Mouse (Mus musculus) MEL (cell line): ENCODE data around the gene Ext2. TPM values are rescaled to one million over a fixed set of nuclear protein-coding genes. Genes with fewer than 3 reads are reported as not detected.

ENCODE experiments used
- DNase-seq: peaks from one replicate; pipeline ENCODE4 v3.0.0; 2011; ENCODE audit warnings: low read depth, low spot score
- H3K27ac ChIP-seq: 2 replicates; pipeline ENCODE4 v1.5.1; 2012; ENCODE audit warnings: low read depth, mild to moderate bottlenecking, control low read depth, low read length, moderate library complexity; ENCODE audit not compliant: control insufficient read depth
- H3K27me3 ChIP-seq, 2 experiments: fragments of 150-350 bp in 1 of 2; sonication (generic) in 1 of 2; 2 replicates each; pipeline ENCODE4 v1.6.1; 2012; ENCODE audit warnings: low read length in 2 of 2, mild to moderate bottlenecking in 2 of 2, improper control_type of control experiment in 1 of 2, moderate library complexity in 1 of 2; ENCODE audit not compliant: insufficient read depth in 2 of 2, control insufficient read depth in 1 of 2
- H3K36me3 ChIP-seq, 2 experiments: 2 replicates each; pipeline ENCODE4 v1.6.1; 2012 to 2014; ENCODE audit warnings: low read length in 2 of 2, improper control_type of control experiment in 1 of 2, inconsistent platforms in 1 of 2, mild to moderate bottlenecking in 1 of 2; ENCODE audit not compliant: insufficient read depth in 2 of 2, control insufficient read depth in 1 of 2
- H3K4me1 ChIP-seq, 2 experiments: fragments of 150-350 bp in 1 of 2; sonication (generic) in 1 of 2; 2 replicates each; pipeline ENCODE4 v1.6.1; 2012; ENCODE audit warnings: low read length in 2 of 2, improper control_type of control experiment in 1 of 2, mild to moderate bottlenecking in 1 of 2; ENCODE audit not compliant: insufficient read depth in 2 of 2, control insufficient read depth in 1 of 2
- H3K4me3 ChIP-seq, 2 experiments: fragments of 150-350 bp in 1 of 2; sonication (generic) in 1 of 2; 2 replicates each; pipeline ENCODE4 v1.5.1; 2012; ENCODE audit warnings: low read depth in 2 of 2, low read length in 2 of 2, mild to moderate bottlenecking in 2 of 2, moderate library complexity in 2 of 2, control low read depth in 1 of 2, improper control_type of control experiment in 1 of 2; ENCODE audit not compliant: control insufficient read depth in 1 of 2, insufficient read depth in 1 of 2
- H3K79me2 ChIP-seq: 2 replicates; pipeline ENCODE4 v1.6.1; 2012; ENCODE audit warnings: mild to moderate bottlenecking, low read length, moderate library complexity; ENCODE audit not compliant: control insufficient read depth, poor library complexity, insufficient read depth
- H3K9ac ChIP-seq: 2 replicates; pipeline ENCODE4 v1.6.1; 2012; ENCODE audit warnings: low read depth, mild to moderate bottlenecking, control low read depth, low read length, moderate library complexity; ENCODE audit not compliant: control insufficient read depth, poor library complexity, severe bottlenecking
- H3K9me3 ChIP-seq: fragments of 150-350 bp; sonication (generic); replicated peaks from 2 replicates; pipeline ENCODE4 v1.6.1; 2012; ENCODE audit warnings: mild to moderate bottlenecking, low read length, improper control_type of control experiment, moderate library complexity; ENCODE audit not compliant: insufficient read depth
- BHLHE40 ChIP-seq: IDR thresholded peaks from 2 replicates; pipeline ENCODE4 v1.6.1; 2012; ENCODE audit warnings: low read depth, mild to moderate bottlenecking, inconsistent platforms, low read length, improper control_type of control experiment, borderline replicate concordance
- CHD1 ChIP-seq: IDR thresholded peaks from 2 replicates; pipeline ENCODE4 v1.6.1; 2012; ENCODE audit warnings: low read depth, mild to moderate bottlenecking, inconsistent platforms, low read length, improper control_type of control experiment
- CHD2 ChIP-seq: IDR thresholded peaks from 2 replicates; pipeline ENCODE4 v1.6.1; 2011; ENCODE audit warnings: low read length, improper control_type of control experiment
- E2F4 ChIP-seq: IDR thresholded peaks from 2 replicates; pipeline ENCODE4 v1.6.1; 2011; ENCODE audit warnings: low read depth, low read length, improper control_type of control experiment, borderline replicate concordance
- ELF1 ChIP-seq: IDR thresholded peaks from 2 replicates; pipeline ENCODE4 v1.6.1; 2014; ENCODE audit warnings: low read depth, mild to moderate bottlenecking, inconsistent platforms, low read length, improper control_type of control experiment, moderate library complexity
- ETS1 ChIP-seq: IDR thresholded peaks from 2 replicates; pipeline ENCODE4 v1.6.1; 2012; ENCODE audit warnings: low read depth, mild to moderate bottlenecking, inconsistent platforms, low read length, improper control_type of control experiment, moderate library complexity
- GABPA ChIP-seq: IDR thresholded peaks from 2 replicates; pipeline ENCODE4 v1.6.1; 2012; ENCODE audit warnings: low read depth, mild to moderate bottlenecking, inconsistent platforms, low read length, improper control_type of control experiment, moderate library complexity
- JUND ChIP-seq: IDR thresholded peaks from 2 replicates; pipeline ENCODE4 v1.6.1; 2011; ENCODE audit warnings: low read depth, mild to moderate bottlenecking, improper control_type of control experiment, low read length
- KAT2A ChIP-seq: conservative IDR thresholded peaks from 2 replicates; pipeline ENCODE4 v1.6.1; 2012; ENCODE audit warnings: low read depth, low read length, improper control_type of control experiment, inconsistent platforms
- MAFK ChIP-seq: IDR thresholded peaks from 2 replicates; pipeline ENCODE4 v1.6.1; 2011; ENCODE audit warnings: low read depth, mild to moderate bottlenecking, low read length, improper control_type of control experiment, borderline replicate concordance
- MEF2A ChIP-seq: IDR thresholded peaks from 2 replicates; pipeline ENCODE4 v1.6.1; 2014; ENCODE audit warnings: low read depth, mild to moderate bottlenecking, inconsistent platforms, low read length, improper control_type of control experiment; ENCODE audit not compliant: poor library complexity, insufficient replicate concordance, severe bottlenecking; ENCODE audit errors: extremely low read depth
- MYB ChIP-seq: IDR thresholded peaks from 2 replicates; pipeline ENCODE4 v1.6.1; 2011; ENCODE audit warnings: mild to moderate bottlenecking, low read depth, low read length, improper control_type of control experiment
- MYC ChIP-seq: IDR thresholded peaks from 2 replicates; pipeline ENCODE4 v1.6.1; 2011; ENCODE audit warnings: low read depth, mild to moderate bottlenecking, low read length, improper control_type of control experiment, moderate library complexity
- NELFE ChIP-seq: IDR thresholded peaks from 2 replicates; pipeline ENCODE4 v1.6.1; 2011; ENCODE audit warnings: low read depth, low read length, improper control_type of control experiment
- POLR2A ChIP-seq, 2 experiments: IDR thresholded peaks; 2 replicates each; pipeline ENCODE4 v1.6.1; 2011 to 2012; ENCODE audit warnings: low read length in 2 of 2, mild to moderate bottlenecking in 2 of 2, control low read depth in 1 of 2, improper control_type of control experiment in 1 of 2, low read depth in 1 of 2, moderate library complexity in 1 of 2; ENCODE audit not compliant: control insufficient read depth in 1 of 2, insufficient read depth in 1 of 2, poor library complexity in 1 of 2
- POLR2AphosphoS2 ChIP-seq: IDR thresholded peaks from 2 replicates; pipeline ENCODE4 v1.6.1; 2011; ENCODE audit warnings: low read length, improper control_type of control experiment
- POLR2AphosphoS5 ChIP-seq: IDR thresholded peaks from 2 replicates; pipeline ENCODE4 v1.6.1; 2012; ENCODE audit warnings: low read depth, borderline replicate concordance, mild to moderate bottlenecking, inconsistent platforms, low read length, moderate library complexity, mixed read lengths
- RAD21 ChIP-seq: IDR thresholded peaks from 2 replicates; pipeline ENCODE4 v1.6.1; 2011; ENCODE audit warnings: mild to moderate bottlenecking, low read depth, low read length, improper control_type of control experiment
- SIN3A ChIP-seq: IDR thresholded peaks from 2 replicates; pipeline ENCODE4 v1.6.1; 2012; ENCODE audit warnings: low read length, improper control_type of control experiment, inconsistent platforms
- TBP ChIP-seq: IDR thresholded peaks from 2 replicates; pipeline ENCODE4 v1.8.0; 2011; ENCODE audit warnings: low read depth, low read length, improper control_type of control experiment
- USF1 ChIP-seq: IDR thresholded peaks from 2 replicates; pipeline ENCODE4 v1.6.1; 2014; ENCODE audit warnings: low read depth, mild to moderate bottlenecking, inconsistent platforms, low read length, improper control_type of control experiment, moderate library complexity
- USF2 ChIP-seq, 2 experiments: IDR thresholded peaks; 2 replicates each; pipeline ENCODE4 v1.6.1; 2011 to 2012; ENCODE audit warnings: improper control_type of control experiment in 2 of 2, low read length in 2 of 2, borderline replicate concordance in 1 of 2, inconsistent platforms in 1 of 2, low read depth in 1 of 2, mild to moderate bottlenecking in 1 of 2; ENCODE audit not compliant: insufficient read depth in 1 of 2
- ZNF384 ChIP-seq: IDR thresholded peaks from 2 replicates; pipeline ENCODE4 v1.6.1; 2012; ENCODE audit warnings: low read depth, mild to moderate bottlenecking, inconsistent platforms, low read length, improper control_type of control experiment
- polyA plus RNA-seq, 2 experiments: library from polyadenylated mRNA; stranded (reverse) in 1 of 2; unstranded in 1 of 2; fragments of >175 nt in 1 of 2; fragments of >200 nt in 1 of 2; gene quantifications; 2 replicates each; pipeline versions ENCODE4 v1.2.1 to v1.2.4; 2012; ENCODE audit warnings: low replicate concordance in 2 of 2, low read depth in 1 of 2; ENCODE audit not compliant: insufficient read length in 2 of 2, insufficient read depth in 1 of 2, missing spikeins in 1 of 2
- total RNA-seq: library from RNA; depleted of rRNA; stranded (reverse); fragments of 300-350 nt; gene quantifications from 2 replicates; pipeline ENCODE4 v1.2.3, GENCODE M21; 2012

Gene Ext2
- total and polyA plus RNA-seq, 3 experiments = 33.7 to 66.8 TPM; not detected in 1

DNA sequence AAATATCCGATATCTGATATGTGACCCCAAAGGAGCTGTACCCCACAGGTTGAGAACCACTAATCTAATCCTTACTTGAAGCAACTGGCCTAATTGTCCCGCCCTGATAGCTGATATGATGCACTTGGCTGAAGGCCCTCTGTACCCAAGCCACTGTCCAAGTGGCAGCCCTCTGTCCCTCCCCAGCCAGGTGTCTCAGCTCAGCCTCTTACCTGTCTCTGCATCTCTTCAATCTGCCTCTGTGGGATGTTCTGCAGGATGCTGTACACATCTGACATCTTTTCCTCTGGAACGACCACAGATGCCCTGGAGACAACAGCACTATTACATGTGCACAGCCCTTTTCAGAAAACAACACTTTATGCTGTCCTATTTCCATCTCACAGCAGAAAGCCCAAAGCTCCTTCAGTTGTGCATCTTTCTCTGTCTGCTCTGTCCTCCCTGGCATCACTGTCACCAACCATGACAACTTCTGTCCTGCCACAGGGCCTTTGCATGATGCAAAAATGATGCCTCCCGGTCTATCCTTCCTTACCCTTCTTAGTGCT, 31.5 kb downstream of the Ext2 start:
- H3K4me1 ChIP-seq = no peaks in the 10 kb centered on the region
- no peak overlapping the region for H3K4me3 ChIP-seq
- no peak overlapping the region for H3K9ac ChIP-seq
- no peaks in the 10 kb centered on the region for H3K79me2 ChIP-seq
- peaks cover 0 to 2% of the 10 kb centered on the region in 2 experiments; a peak in 1 of 4 replicates for H3K36me3 ChIP-seq
- no peaks in the 10 kb centered on the region for H3K27me3 ChIP-seq
- no peak overlapping the region for H3K27ac ChIP-seq
- DNase-seq = no peak
- TF ChIP-seq ZNF384 (no peak), USF1 (no peak), E2F4 (no peak), GABPA (no peak), TBP (no peak), RAD21 (no peak), MAFK (no peak), MYC (no peak), POLR2AphosphoS5 (no peak), MEF2A (no peak), BHLHE40 (no peak), CHD2 (no peak)
- TF ChIP-seq, all 39 proteins: peak for 0
- H3K9me3 ChIP-seq = no peaks in the 10 kb centered on the region

GRCm38 (mm10) chr2:93788557-93788956, 33.8 kb downstream of the Ext2 start:
- Histone ChIP-seq H3K27me3 (no peaks in the 10 kb centered on the region), H3K36me3 (no peaks in the 10 kb centered on the region), H3K27ac (no peak overlapping the region), H3K9me3 (no peaks in the 10 kb centered on the region), H3K4me1 (no peaks in the 10 kb centered on the region), H3K9ac (no peak overlapping the region), H3K79me2 (no peaks in the 10 kb centered on the region), H3K4me3 (no peak overlapping the region)
- no peak for DNase-seq
- no peak for TF ChIP-seq ELF1
- no peak for TF ChIP-seq MYB
- TF ChIP-seq GABPA = no peak
- TF ChIP-seq CHD1 = no peak
- no peak for TF ChIP-seq MEF2A
- no peak for TF ChIP-seq E2F4
- no peak for TF ChIP-seq POLR2A (IDR thresholded peaks at IDR 0.05; ENCODE audit: control insufficient read depth in 1 of 2, insufficient read depth in 1 of 2, low read depth in 1 of 2, low read length in 2 of 2, poor library complexity in 1 of 2)
- TF ChIP-seq SIN3A = no peak
- no peak for TF ChIP-seq KAT2A
- TF ChIP-seq USF1 = no peak
- TF ChIP-seq USF2 (IDR thresholded peaks at IDR 0.05; ENCODE audit: borderline replicate concordance in 1 of 2, insufficient read depth in 1 of 2, low read depth in 1 of 2, low read length in 2 of 2) = no peak
- no peak for TF ChIP-seq ZNF384
- TF ChIP-seq POLR2AphosphoS2 = no peak
- TF ChIP-seq ETS1 = no peak
- TF ChIP-seq CHD2 = no peak
- no peak for TF ChIP-seq JUND
- TF ChIP-seq NELFE = no peak
- no peak for TF ChIP-seq MYC
